In the genomic region with DNA sequence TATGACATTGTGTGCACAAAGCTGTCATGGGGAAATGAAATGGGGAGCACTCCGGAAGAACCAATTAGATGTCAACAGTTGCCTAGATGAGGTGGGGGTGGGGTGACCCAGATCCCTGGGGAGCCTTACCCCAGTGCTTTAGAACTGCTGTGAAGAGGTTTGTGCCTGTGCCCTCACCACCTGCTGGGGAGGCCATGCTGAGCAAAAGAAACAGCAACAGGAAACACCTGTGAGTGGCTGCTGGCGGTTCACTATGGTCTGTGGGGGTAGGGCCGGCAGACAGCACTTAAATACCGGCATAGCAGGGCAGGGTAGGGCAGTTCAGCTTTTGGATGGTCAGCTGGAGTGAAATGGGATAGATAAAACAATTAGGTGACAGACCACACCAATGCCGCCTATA, we compare ENCODE assay signal across 8 mouse cellular contexts. TPM values are rescaled to one million over a fixed set of nuclear protein-coding genes. Genes with fewer than 3 reads are reported as not detected.
DNase-seq lines count a peak whose midpoint lies in the region; ATAC-seq and TF ChIP-seq lines count a peak whose summit lies in the region.

No protein-coding gene starts in this region.

- TF ChIP-seq CTCF in G1E (IDR thresholded peaks at IDR 0.05; ENCODE audit: low read depth, low read length) = no peak
- TF ChIP-seq CTCF in lung, postnatal 0 days (IDR thresholded peaks at IDR 0.05) = no peak

- peak overlapping the region; percentile 7; the same call in 1 of the 2 replicates for H3K4me3 ChIP-seq in kidney, embryonic 14.5 days (ENCODE audit: low read length)
- no peak overlapping the region; the same call in 1 of the 2 replicates for H3K4me3 ChIP-seq in G1E (ENCODE audit: low read depth, low read length)
- no peak overlapping the region for H3K4me3 ChIP-seq in lung, postnatal 0 days (ENCODE audit: low read depth, low read length)
- H3K4me3 ChIP-seq in stomach, embryonic 15.5 days (replicated peaks) = no peak overlapping the region

- ATAC-seq in kidney, embryonic 14.5 days (ENCODE audit: low FRiP score, low TSS enrichment) = peak; percentile 5; the same call in 1 of the 2 replicates
- peak; percentile 29; the same call in 1 of the 2 replicates for ATAC-seq in G1E (ENCODE audit: extremely low read depth, insufficient number of reproducible peaks, low FRiP score, poor library complexity, severe bottlenecking)
- ATAC-seq in granulocyte monocyte progenitor cell, adult 5-6 weeks (replicated peaks; ENCODE audit: poor library complexity, severe bottlenecking) = peak; percentile 55
- ATAC-seq in lung, postnatal 0 days = peak; percentile 27
- ATAC-seq in stomach, embryonic 15.5 days (ENCODE audit: insufficient read depth, low FRiP score, low read depth) = no peak

- peak overlapping the region; percentile 83 for H3K27ac ChIP-seq in kidney, embryonic 14.5 days (ENCODE audit: low read depth, low read length)
- H3K27ac ChIP-seq in lung, postnatal 0 days (ENCODE audit: low read length) = peak overlapping the region; percentile 66; the same call in 1 of the 2 replicates
- peak overlapping the region; percentile 66; the same call in 1 of the 2 replicates for H3K27ac ChIP-seq in stomach, embryonic 15.5 days

- H3K9me3 ChIP-seq in kidney, embryonic 14.5 days (ENCODE audit: control insufficient read depth, low read length) = no peaks in the 10 kb centered on the region
- H3K9me3 ChIP-seq in G1E (replicated peaks) = no peaks in the 10 kb centered on the region
- no peaks in the 10 kb centered on the region for H3K9me3 ChIP-seq in lung, postnatal 0 days (ENCODE audit: low read length)
- no peaks in the 10 kb centered on the region for H3K9me3 ChIP-seq in stomach, embryonic 15.5 days

- H3K4me2 ChIP-seq in kidney, embryonic 14.5 days (replicated peaks; ENCODE audit: low read depth, low read length) = peak overlapping the region; percentile 30
- H3K4me2 ChIP-seq in lung, postnatal 0 days (replicated peaks; ENCODE audit: low read depth, low read length) = no peak overlapping the region
- 0 out of 2 replicates have a peak overlapping the region, but pooled peaks have one; percentile 17 for H3K4me2 ChIP-seq in stomach, embryonic 15.5 days

- H3K36me3 ChIP-seq in kidney, embryonic 14.5 days (ENCODE audit: control insufficient read depth, insufficient read depth, low read length) = peaks cover 37% of the 10 kb centered on the region
- H3K36me3 ChIP-seq in G1E (replicated peaks) = peaks cover 90% of the 10 kb centered on the region
- peaks cover 25% of the 10 kb centered on the region; the same call in 1 of the 2 replicates for H3K36me3 ChIP-seq in lung, postnatal 0 days (ENCODE audit: insufficient read depth, low read length)
- H3K36me3 ChIP-seq in stomach, embryonic 15.5 days = peaks cover 29% of the 10 kb centered on the region

- H3K27me3 ChIP-seq in kidney, embryonic 14.5 days (ENCODE audit: control insufficient read depth, insufficient read depth, low read length) = no peaks in the 10 kb centered on the region
- H3K27me3 ChIP-seq in G1E (ENCODE audit: insufficient read depth, low read length) = no peaks in the 10 kb centered on the region; the same call in 1 of the 2 replicates
- H3K27me3 ChIP-seq in lung, postnatal 0 days (replicated peaks; ENCODE audit: insufficient read depth, low read length) = no peaks in the 10 kb centered on the region
- H3K27me3 ChIP-seq in stomach, embryonic 15.5 days (replicated peaks) = no peaks in the 10 kb centered on the region

- DNase-seq in kidney, adult 9 months = no peak
- no peak for DNase-seq in G1E (ENCODE audit: low spot score)
- DNase-seq in lung, postnatal 0 days (ENCODE audit: low spot score) = peak; percentile 26
- no peak for DNase-seq in ovary, postnatal 10 days (ENCODE audit: low spot score)
- DNase-seq in urinary bladder, adult 18-20 months (ENCODE audit: low spot score in 2 of 2) = no peak

- peaks cover 35% of the 10 kb centered on the region for H3K4me1 ChIP-seq in kidney, embryonic 14.5 days (ENCODE audit: control insufficient read depth, insufficient read depth, low read length)
- peaks cover 68% of the 10 kb centered on the region for H3K4me1 ChIP-seq in G1E (ENCODE audit: insufficient read depth, low read depth, low read length)
- H3K4me1 ChIP-seq in lung, postnatal 0 days (ENCODE audit: insufficient read depth, low read depth, low read length) = peaks cover 7% of the 10 kb centered on the region; the same call in 1 of the 2 replicates
- peaks cover 16% of the 10 kb centered on the region for H3K4me1 ChIP-seq in stomach, embryonic 15.5 days

- no peak for TF ChIP-seq EP300 in lung, postnatal 0 days (IDR thresholded peaks at IDR 0.05)

- H3K9ac ChIP-seq in kidney, embryonic 14.5 days (ENCODE audit: low read depth, low read length) = 0 out of 2 replicates have a peak overlapping the region, but pooled peaks have one; percentile 34
- no peak overlapping the region for H3K9ac ChIP-seq in lung, postnatal 0 days (replicated peaks; ENCODE audit: low read depth)
- no peak overlapping the region for H3K9ac ChIP-seq in stomach, embryonic 15.5 days

- WGBS in kidney, embryonic 14.5 days = 11% methylated on average over 5 of the region's 5 CpGs
- WGBS in lung, postnatal 0 days = 29% methylated on average over 5 of the region's 5 CpGs
- 37% methylated on average over 5 of the region's 5 CpGs for WGBS in stomach, embryonic 15.5 days

RNA-seq across cellular contexts. Expression of gene Ctcf, which starts 13.2 kb away (rescaled TPM):
- polyA plus RNA-seq in kidney, embryonic 14.5 days (2014; fragmentation: Nextera tagmentation; extraction: Ambion mirVana) = 73.0 and 139 TPM in 2 replicates
- total RNA-seq in G1E (2014; fragmentation: Nextera tagmentation) (97.8 and 133 TPM in 2 replicates), G1E (2017) (62.3 and 78.9 TPM in 2 replicates)
- polyA plus RNA-seq in G1E (2012) = 155 and 190 TPM in 2 replicates
- total RNA-seq in granulocyte monocyte progenitor cell, adult 5-6 weeks (2014; fragmentation: Nextera tagmentation) = 104 and 105 TPM in 2 replicates
- total RNA-seq in granulocyte monocyte progenitor cell, adult 5-6 weeks (2017) = 84.1 and 107 TPM in 2 replicates
- polyA plus RNA-seq in lung, postnatal 0 days (2015; fragmentation: Nextera tagmentation; extraction: Ambion mirVana) = 71.3 and 73.6 TPM in 2 replicates
- 109 and 112 TPM in 2 replicates for polyA plus RNA-seq in stomach, embryonic 15.5 days (2015; fragmentation: Nextera tagmentation; extraction: Ambion mirVana)

RNA-seq across cellular contexts. Expression of gene Agrp, which starts 14.1 kb away (rescaled TPM):
- polyA plus RNA-seq in kidney, embryonic 14.5 days (2014; fragmentation: Nextera tagmentation; extraction: Ambion mirVana) = 1.3 and 1.4 TPM in 2 replicates
- total RNA-seq in G1E (2014; fragmentation: Nextera tagmentation) (not detected in 2 replicates), G1E (2017) (not detected in 2 replicates)
- 0.10 TPM in 1 of 2 replicates, not detected in the other for polyA plus RNA-seq in G1E (2012)
- total RNA-seq in granulocyte monocyte progenitor cell, adult 5-6 weeks (2014; fragmentation: Nextera tagmentation) = not detected in 2 replicates
- total RNA-seq in granulocyte monocyte progenitor cell, adult 5-6 weeks (2017) = not detected in 2 replicates
- 0.44 and 0.75 TPM in 2 replicates for polyA plus RNA-seq in lung, postnatal 0 days (2015; fragmentation: Nextera tagmentation; extraction: Ambion mirVana)
- polyA plus RNA-seq in stomach, embryonic 15.5 days (2015; fragmentation: Nextera tagmentation; extraction: Ambion mirVana) = 0.77 and 1.1 TPM in 2 replicates

RNA-seq across cellular contexts. Expression of gene Ripor1, which starts 18.1 kb away (rescaled TPM):
- polyA plus RNA-seq in kidney, embryonic 14.5 days (2014; fragmentation: Nextera tagmentation; extraction: Ambion mirVana) = 17.3 and 28.4 TPM in 2 replicates
- 179 and 221 TPM in 2 replicates for total RNA-seq in G1E (2014; fragmentation: Nextera tagmentation)
- total RNA-seq in G1E (2017) = 8.0 and 11.0 TPM in 2 replicates
- polyA plus RNA-seq in G1E (2012) = 141 and 150 TPM in 2 replicates
- total RNA-seq in granulocyte monocyte progenitor cell, adult 5-6 weeks (2014; fragmentation: Nextera tagmentation) = 55.3 and 92.8 TPM in 2 replicates
- 5.4 and 10.1 TPM in 2 replicates for total RNA-seq in granulocyte monocyte progenitor cell, adult 5-6 weeks (2017)
- polyA plus RNA-seq in lung, postnatal 0 days (2015; fragmentation: Nextera tagmentation; extraction: Ambion mirVana) = 25.5 and 28.5 TPM in 2 replicates
- 21.0 and 23.4 TPM in 2 replicates for polyA plus RNA-seq in stomach, embryonic 15.5 days (2015; fragmentation: Nextera tagmentation; extraction: Ambion mirVana)

RNA-seq across cellular contexts. Expression of gene Atp6v0d1, which starts 57.3 kb away (rescaled TPM):
- polyA plus RNA-seq in kidney, embryonic 14.5 days (2014; fragmentation: Nextera tagmentation; extraction: Ambion mirVana) = 73.9 and 90.1 TPM in 2 replicates
- total RNA-seq in G1E (2014; fragmentation: Nextera tagmentation) (151 and 178 TPM in 2 replicates), G1E (2017) (110 and 118 TPM in 2 replicates)
- 30.0 and 37.0 TPM in 2 replicates for polyA plus RNA-seq in G1E (2012)
- 112 and 132 TPM in 2 replicates for total RNA-seq in granulocyte monocyte progenitor cell, adult 5-6 weeks (2014; fragmentation: Nextera tagmentation)
- total RNA-seq in granulocyte monocyte progenitor cell, adult 5-6 weeks (2017) = 47.1 and 47.3 TPM in 2 replicates
- 141 and 146 TPM in 2 replicates for polyA plus RNA-seq in lung, postnatal 0 days (2015; fragmentation: Nextera tagmentation; extraction: Ambion mirVana)
- polyA plus RNA-seq in stomach, embryonic 15.5 days (2015; fragmentation: Nextera tagmentation; extraction: Ambion mirVana) = 73.2 and 75.8 TPM in 2 replicates
